Mouse (Mus musculus): ENCODE data around the gene Efl1. TPM values are rescaled to one million over a fixed set of nuclear protein-coding genes. Genes with fewer than 3 reads are reported as not detected.
A peak's percentile ranks its signal among the peaks of the same experiment; 100 is the strongest.
"Not testable (repeated sequence)": the region's sequence is repeated elsewhere in the genome, so short reads cannot be mapped to it uniquely, and the experiment has no call there.

The Efl1 gene
- polyA plus RNA-seq, 1 experiment from 2014 or later, result 16.9 TPM

DNA sequence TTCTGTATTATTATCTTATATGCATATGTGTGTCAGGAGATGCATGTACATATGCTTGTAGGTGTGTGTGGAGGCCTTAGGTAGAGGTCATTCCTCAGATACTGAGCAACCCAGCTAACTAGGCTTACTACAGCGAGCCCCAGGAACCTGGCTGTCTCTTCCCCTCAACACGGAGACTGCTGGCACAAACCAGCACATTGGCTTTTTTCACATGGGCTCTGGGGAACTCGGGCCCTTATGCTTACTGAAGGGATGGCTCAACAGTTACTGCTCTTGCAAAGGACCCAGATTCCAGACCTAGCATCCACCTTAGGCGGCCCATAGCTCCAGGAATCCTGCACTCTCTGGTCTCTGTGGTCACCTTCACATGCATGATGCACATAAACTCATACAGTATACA, 110.7 kb downstream of the Efl1 start:
- WGBS (ENCODE audit: insufficient replicate concordance), result 84% methylated on average over 4 of the region's 4 CpGs
- Histone ChIP-seq H3K27me3 (ENCODE audit: control insufficient read depth, insufficient read depth, low read length) (no peaks in the 10 kb centered on the region), H3K9ac (ENCODE audit: low read depth, low read length) (no peak overlapping the region), H3K4me1 (ENCODE audit: control insufficient read depth, insufficient read depth, low read length) (no peaks in the 10 kb centered on the region), H3K4me3 (ENCODE audit: low read depth, low read length) (no peak overlapping the region), H3K4me2 (no peak overlapping the region), H3K27ac (ENCODE audit: low read depth, low read length) (no peak overlapping the region), H3K9me3 (replicated peaks; ENCODE audit: control insufficient read depth, low read length) (no peaks in the 10 kb centered on the region), H3K36me3 (ENCODE audit: control insufficient read depth, insufficient read depth, low read length) (no peaks in the 10 kb centered on the region)
- no peak for ATAC-seq (replicated peaks; ENCODE audit: insufficient number of reproducible peaks, low FRiP score, low TSS enrichment)

GRCm38 (mm10) chr7:82764951-82765350, 116.5 kb downstream of the Efl1 start:
- no peaks in the 10 kb centered on the region for H3K9me3 ChIP-seq (replicated peaks; ENCODE audit: control insufficient read depth, low read length)
- H3K4me3 ChIP-seq (ENCODE audit: low read depth, low read length), result no peak overlapping the region
- H3K9ac ChIP-seq (ENCODE audit: low read depth, low read length), result no peak overlapping the region
- no peak overlapping the region for H3K4me2 ChIP-seq
- WGBS (ENCODE audit: insufficient replicate concordance), result 83% methylated on average over 1 of the region's 1 CpGs
- no peaks in the 10 kb centered on the region for H3K36me3 ChIP-seq (ENCODE audit: control insufficient read depth, insufficient read depth, low read length)
- no peak overlapping the region for H3K27ac ChIP-seq (ENCODE audit: low read depth, low read length)
- no peaks in the 10 kb centered on the region for H3K27me3 ChIP-seq (ENCODE audit: control insufficient read depth, insufficient read depth, low read length)
- H3K4me1 ChIP-seq (ENCODE audit: control insufficient read depth, insufficient read depth, low read length), result no peaks in the 10 kb centered on the region
- ATAC-seq (replicated peaks; ENCODE audit: insufficient number of reproducible peaks, low FRiP score, low TSS enrichment), result no peak

GRCm38 (mm10) chr7:82766623-82767022, 118.2 kb downstream of the Efl1 start:
- ATAC-seq (replicated peaks; ENCODE audit: insufficient number of reproducible peaks, low FRiP score, low TSS enrichment), result no peak

GRCm38 (mm10) chr7:82770207-82770606, 121.8 kb downstream of the Efl1 start:
- H3K27me3 ChIP-seq (ENCODE audit: control insufficient read depth, insufficient read depth, low read length), result no peaks in the 10 kb centered on the region
- no peaks in the 10 kb centered on the region for H3K36me3 ChIP-seq (ENCODE audit: control insufficient read depth, insufficient read depth, low read length)
- no peak overlapping the region for H3K9ac ChIP-seq (ENCODE audit: low read depth, low read length)
- 69% methylated on average over 6 of the region's 6 CpGs for WGBS (ENCODE audit: insufficient replicate concordance)
- no peak overlapping the region for H3K4me2 ChIP-seq
- H3K4me3 ChIP-seq (ENCODE audit: low read depth, low read length), result no peak overlapping the region
- ATAC-seq (replicated peaks; ENCODE audit: insufficient number of reproducible peaks, low FRiP score, low TSS enrichment), result no peak
- peaks cover 3% of the 10 kb centered on the region; the same call in 1 of the 2 replicates for H3K4me1 ChIP-seq (ENCODE audit: control insufficient read depth, insufficient read depth, low read length)
- no peak overlapping the region for H3K27ac ChIP-seq (ENCODE audit: low read depth, low read length)
- H3K9me3 ChIP-seq (replicated peaks; ENCODE audit: control insufficient read depth, low read length), result 0 out of 2 replicates have a peak, but pooled peaks cover 2% of the 10 kb centered on the region

More at GRCm38 (mm10) chr7:82766623-82767022, 118.2 kb downstream of the Efl1 start:
- Histone ChIP-seq H3K4me2 (no peak overlapping the region), H3K36me3 (ENCODE audit: control insufficient read depth, insufficient read depth, low read length) (no peaks in the 10 kb centered on the region), H3K4me1 (ENCODE audit: control insufficient read depth, insufficient read depth, low read length) (no peaks in the 10 kb centered on the region), H3K27ac (ENCODE audit: low read depth, low read length) (no peak overlapping the region), H3K4me3 (ENCODE audit: low read depth, low read length) (no peak overlapping the region), H3K9ac (ENCODE audit: low read depth, low read length) (no peak overlapping the region), H3K9me3 (replicated peaks; ENCODE audit: control insufficient read depth, low read length) (0 out of 2 replicates have a peak, but pooled peaks cover 2% of the 10 kb centered on the region), H3K27me3 (ENCODE audit: control insufficient read depth, insufficient read depth, low read length) (no peaks in the 10 kb centered on the region)
- 83% methylated on average over 6 of the region's 6 CpGs for WGBS (ENCODE audit: insufficient replicate concordance)

GRCm38 (mm10) chr7:82770957-82771660, 122.7 kb downstream of the Efl1 start:
- H3K4me1 ChIP-seq (ENCODE audit: control insufficient read depth, insufficient read depth, low read length); H3K4me3 ChIP-seq (ENCODE audit: low read depth, low read length); H3K9ac ChIP-seq (ENCODE audit: low read depth, low read length); H3K27me3 ChIP-seq (ENCODE audit: control insufficient read depth, insufficient read depth, low read length); H3K36me3 ChIP-seq (ENCODE audit: control insufficient read depth, insufficient read depth, low read length); H3K27ac ChIP-seq (ENCODE audit: low read depth, low read length); H3K4me2 ChIP-seq; H3K9me3 ChIP-seq (replicated peaks; ENCODE audit: control insufficient read depth, low read length): not testable (repeated sequence)
- ATAC-seq (replicated peaks; ENCODE audit: insufficient number of reproducible peaks, low FRiP score, low TSS enrichment), result peak; percentile 91
- WGBS (ENCODE audit: insufficient replicate concordance), result 79% methylated on average over 26 of the region's 29 CpGs

GRCm38 (mm10) chr7:82771661-82772021, 123.2 kb downstream of the Efl1 start:
- H3K4me3 ChIP-seq (ENCODE audit: low read depth, low read length); H3K27me3 ChIP-seq (ENCODE audit: control insufficient read depth, insufficient read depth, low read length); H3K9ac ChIP-seq (ENCODE audit: low read depth, low read length); H3K36me3 ChIP-seq (ENCODE audit: control insufficient read depth, insufficient read depth, low read length); H3K27ac ChIP-seq (ENCODE audit: low read depth, low read length); H3K4me2 ChIP-seq; H3K9me3 ChIP-seq (replicated peaks; ENCODE audit: control insufficient read depth, low read length); H3K4me1 ChIP-seq (ENCODE audit: control insufficient read depth, insufficient read depth, low read length): not testable (repeated sequence)
- 82% methylated on average over 25 of the region's 25 CpGs for WGBS (ENCODE audit: insufficient replicate concordance)
- ATAC-seq (replicated peaks; ENCODE audit: insufficient number of reproducible peaks, low FRiP score, low TSS enrichment), result peak; percentile 68; the same call in 1 of the 2 replicates

DNA sequence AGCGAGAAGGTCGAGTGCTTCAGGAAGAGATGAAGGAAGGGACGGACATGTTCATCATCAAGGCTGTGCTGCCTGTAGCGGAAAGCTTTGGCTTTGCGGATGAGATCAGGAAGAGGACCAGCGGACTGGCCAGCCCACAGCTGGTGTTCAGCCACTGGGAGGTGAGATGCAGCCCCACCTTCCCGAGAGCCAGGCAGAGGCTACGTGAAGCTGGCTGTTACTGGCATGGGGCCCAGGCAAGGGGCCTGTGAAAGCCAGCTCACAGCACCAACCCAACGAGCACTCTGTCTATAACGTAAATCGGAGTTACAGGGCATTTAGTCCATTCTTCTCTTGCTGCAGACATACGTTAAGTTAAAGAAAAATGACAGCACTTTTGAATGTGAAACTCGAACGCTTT, 124.1 kb downstream of the Efl1 start:
- 67% methylated on average over 14 of the region's 14 CpGs for WGBS (ENCODE audit: insufficient replicate concordance)

DNA sequence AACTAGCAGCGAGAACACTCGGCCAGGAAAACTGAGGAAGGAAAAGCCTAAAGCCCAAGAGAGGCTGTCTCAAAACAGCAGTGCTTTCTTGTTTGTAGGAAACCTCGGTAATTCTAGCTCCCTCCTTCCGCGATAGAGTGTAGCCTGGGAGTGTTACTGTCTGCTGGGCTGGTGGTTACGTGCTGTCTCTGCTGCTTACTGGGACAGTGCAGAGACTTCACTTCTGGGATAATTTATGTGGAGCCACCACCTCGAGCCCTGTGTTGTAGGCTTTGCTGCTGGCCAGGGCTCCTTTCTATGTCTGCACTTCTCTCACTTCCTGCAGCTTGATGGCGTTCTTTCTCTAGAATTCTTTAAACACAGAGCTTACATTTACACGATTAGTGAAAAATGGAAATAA, 124.7 kb downstream of the Efl1 start:
- peaks cover 3% of the 10 kb centered on the region; the same call in 1 of the 2 replicates for H3K4me1 ChIP-seq (ENCODE audit: control insufficient read depth, insufficient read depth, low read length)
- no peak overlapping the region for H3K4me3 ChIP-seq (ENCODE audit: low read depth, low read length)
- no peak overlapping the region for H3K9ac ChIP-seq (ENCODE audit: low read depth, low read length)
- no peaks in the 10 kb centered on the region for H3K27me3 ChIP-seq (ENCODE audit: control insufficient read depth, insufficient read depth, low read length)
- ATAC-seq (replicated peaks; ENCODE audit: insufficient number of reproducible peaks, low FRiP score, low TSS enrichment), result no peak
- no peak overlapping the region for H3K27ac ChIP-seq (ENCODE audit: low read depth, low read length)
- H3K9me3 ChIP-seq (replicated peaks; ENCODE audit: control insufficient read depth, low read length), result 0 out of 2 replicates have a peak, but pooled peaks cover 2% of the 10 kb centered on the region
- H3K36me3 ChIP-seq (ENCODE audit: control insufficient read depth, insufficient read depth, low read length), result 0 out of 2 replicates have a peak, but pooled peaks cover 2% of the 10 kb centered on the region
- 73% methylated on average over 9 of the region's 9 CpGs for WGBS (ENCODE audit: insufficient replicate concordance)
- H3K4me2 ChIP-seq, result no peak overlapping the region

More for the DNA sequence above, 124.1 kb downstream of the Efl1 start:
- H3K9ac ChIP-seq (ENCODE audit: low read depth, low read length), result no peak overlapping the region
- H3K4me2 ChIP-seq, result no peak overlapping the region
- no peaks in the 10 kb centered on the region for H3K27me3 ChIP-seq (ENCODE audit: control insufficient read depth, insufficient read depth, low read length)
- H3K4me3 ChIP-seq (ENCODE audit: low read depth, low read length), result no peak overlapping the region
- H3K27ac ChIP-seq (ENCODE audit: low read depth, low read length), result no peak overlapping the region
- peaks cover 3% of the 10 kb centered on the region; the same call in 1 of the 2 replicates for H3K4me1 ChIP-seq (ENCODE audit: control insufficient read depth, insufficient read depth, low read length)
- ATAC-seq (replicated peaks; ENCODE audit: insufficient number of reproducible peaks, low FRiP score, low TSS enrichment), result no peak
- H3K36me3 ChIP-seq (ENCODE audit: control insufficient read depth, insufficient read depth, low read length), result 0 out of 2 replicates have a peak, but pooled peaks cover 2% of the 10 kb centered on the region
- H3K9me3 ChIP-seq (replicated peaks; ENCODE audit: control insufficient read depth, low read length), result 0 out of 2 replicates have a peak, but pooled peaks cover 2% of the 10 kb centered on the region

- Histone ChIP-seq H3K9me3 (replicated peaks; ENCODE audit: control insufficient read depth, low read length) (0 out of 2 replicates have a peak, but pooled peaks cover 2% of the 10 kb centered on the region), H3K4me2 (no peak overlapping the region), H3K27me3 (ENCODE audit: control insufficient read depth, insufficient read depth, low read length) (no peaks in the 10 kb centered on the region), H3K27ac (ENCODE audit: low read depth, low read length) (no peak overlapping the region), H3K4me3 (ENCODE audit: low read depth, low read length) (no peak overlapping the region), H3K36me3 (ENCODE audit: control insufficient read depth, insufficient read depth, low read length) (0 out of 2 replicates have a peak, but pooled peaks cover 2% of the 10 kb centered on the region), H3K4me1 (ENCODE audit: control insufficient read depth, insufficient read depth, low read length) (peaks cover 3% of the 10 kb centered on the region; the same call in 1 of the 2 replicates), H3K9ac (ENCODE audit: low read depth, low read length) (no peak overlapping the region)
- 77% methylated on average over 6 of the region's 6 CpGs for WGBS (ENCODE audit: insufficient replicate concordance)
- ATAC-seq (replicated peaks; ENCODE audit: insufficient number of reproducible peaks, low FRiP score, low TSS enrichment), result no peak
Observed at GRCm38 (mm10) chr7:82773884-82774283, 125.5 kb downstream of the Efl1 start.

All from heart, embryonic 11.5 days (tissue).